Mouse (Mus musculus): ENCODE data around the gene Itpkc. TPM values are rescaled to one million over a fixed set of nuclear protein-coding genes. Genes with fewer than 3 reads are reported as not detected.
"Not testable (repeated sequence)": the region's sequence is repeated elsewhere in the genome, so short reads cannot be mapped to it uniquely, and the experiment has no call there.

Gene Itpkc
- polyA plus RNA-seq, 1 experiment from 2014 or later, result 8.5 TPM

- Histone ChIP-seq H3K4me1 (ENCODE audit: control insufficient read depth, insufficient read depth, low read length) (no peaks in the 10 kb centered on the region), H3K27ac (ENCODE audit: low read length) (0 out of 2 replicates have a peak overlapping the region, but pooled peaks have one; percentile 7), H3K9ac (replicated peaks; ENCODE audit: low read depth, low read length) (no peak overlapping the region), H3K9me3 (ENCODE audit: control insufficient read depth, low read depth, low read length) (no peaks in the 10 kb centered on the region), H3K4me2 (replicated peaks; ENCODE audit: low read depth, low read length) (no peak overlapping the region), H3K36me3 (ENCODE audit: control insufficient read depth, insufficient read depth, low read length) (0 out of 2 replicates have a peak, but pooled peaks cover 4% of the 10 kb centered on the region), H3K4me3 (ENCODE audit: low read depth, low read length) (no peak overlapping the region), H3K27me3 (ENCODE audit: control insufficient read depth, insufficient read depth, low read length) (no peaks in the 10 kb centered on the region)
- peak; percentile 83 for ATAC-seq (ENCODE audit: insufficient number of reproducible peaks, insufficient read depth, low FRiP score, low read depth)
- WGBS, result 72% methylated on average over 6 of the region's 6 CpGs
Measured at GRCm38 (mm10) chr7:27251946-27252345, 23.5 kb upstream of the Itpkc start.

GRCm38 (mm10) chr7:27249928-27250327 is 21.5 kb upstream of the Itpkc start:
- H3K27me3 ChIP-seq (ENCODE audit: control insufficient read depth, insufficient read depth, low read length), result no peaks in the 10 kb centered on the region
- no peaks in the 10 kb centered on the region for H3K4me1 ChIP-seq (ENCODE audit: control insufficient read depth, insufficient read depth, low read length)
- H3K27ac ChIP-seq (ENCODE audit: low read length), result no peak overlapping the region
- no peak overlapping the region for H3K9ac ChIP-seq (replicated peaks; ENCODE audit: low read depth, low read length)
- no peak overlapping the region for H3K4me3 ChIP-seq (ENCODE audit: low read depth, low read length)
- WGBS, result 83% methylated on average over 5 of the region's 5 CpGs
- ATAC-seq (ENCODE audit: insufficient number of reproducible peaks, insufficient read depth, low FRiP score, low read depth), result no peak
- no peaks in the 10 kb centered on the region for H3K9me3 ChIP-seq (ENCODE audit: control insufficient read depth, low read depth, low read length)
- H3K4me2 ChIP-seq (replicated peaks; ENCODE audit: low read depth, low read length), result no peak overlapping the region
- peaks cover 4% of the 10 kb centered on the region; the same call in 1 of the 2 replicates for H3K36me3 ChIP-seq (ENCODE audit: control insufficient read depth, insufficient read depth, low read length)

- no peaks in the 10 kb centered on the region for H3K9me3 ChIP-seq (ENCODE audit: control insufficient read depth, low read depth, low read length)
- H3K27ac ChIP-seq (ENCODE audit: low read length), result no peak overlapping the region
- no peak overlapping the region for H3K4me3 ChIP-seq (ENCODE audit: low read depth, low read length)
- no peaks in the 10 kb centered on the region for H3K27me3 ChIP-seq (ENCODE audit: control insufficient read depth, insufficient read depth, low read length)
- H3K4me2 ChIP-seq (replicated peaks; ENCODE audit: low read depth, low read length), result no peak overlapping the region
- no peak for ATAC-seq (ENCODE audit: insufficient number of reproducible peaks, insufficient read depth, low FRiP score, low read depth)
- no peak overlapping the region for H3K9ac ChIP-seq (replicated peaks; ENCODE audit: low read depth, low read length)
- peaks cover 4% of the 10 kb centered on the region; the same call in 1 of the 2 replicates for H3K36me3 ChIP-seq (ENCODE audit: control insufficient read depth, insufficient read depth, low read length)
- no peaks in the 10 kb centered on the region for H3K4me1 ChIP-seq (ENCODE audit: control insufficient read depth, insufficient read depth, low read length)
- 92% methylated on average over 2 of the region's 2 CpGs for WGBS
Measured at GRCm38 (mm10) chr7:27249146-27249545, 20.7 kb upstream of the Itpkc start.

- H3K36me3 ChIP-seq (ENCODE audit: control insufficient read depth, insufficient read depth, low read length), result peaks cover 22% of the 10 kb centered on the region
- H3K27me3 ChIP-seq (ENCODE audit: control insufficient read depth, insufficient read depth, low read length); H3K4me3 ChIP-seq (ENCODE audit: low read depth, low read length); ATAC-seq (ENCODE audit: insufficient number of reproducible peaks, insufficient read depth, low FRiP score, low read depth); H3K27ac ChIP-seq (ENCODE audit: low read length); H3K9ac ChIP-seq (replicated peaks; ENCODE audit: low read depth, low read length); H3K9me3 ChIP-seq (ENCODE audit: control insufficient read depth, low read depth, low read length); H3K4me2 ChIP-seq (replicated peaks; ENCODE audit: low read depth, low read length); H3K4me1 ChIP-seq (ENCODE audit: control insufficient read depth, insufficient read depth, low read length): not testable (repeated sequence)
- 88% methylated on average over 2 of the region's 2 CpGs for WGBS
Measured at GRCm38 (mm10) chr7:27244088-27244487, 15.6 kb upstream of the Itpkc start.

- no peaks in the 10 kb centered on the region for H3K9me3 ChIP-seq (ENCODE audit: control insufficient read depth, low read depth, low read length)
- no peaks in the 10 kb centered on the region for H3K27me3 ChIP-seq (ENCODE audit: control insufficient read depth, insufficient read depth, low read length)
- no peak overlapping the region for H3K27ac ChIP-seq (ENCODE audit: low read length)
- WGBS, result 51% methylated on average over 8 of the region's 8 CpGs
- H3K4me1 ChIP-seq (ENCODE audit: control insufficient read depth, insufficient read depth, low read length), result no peaks in the 10 kb centered on the region
- H3K4me3 ChIP-seq (ENCODE audit: low read depth, low read length), result no peak overlapping the region
- no peak overlapping the region for H3K9ac ChIP-seq (replicated peaks; ENCODE audit: low read depth, low read length)
- no peak overlapping the region for H3K4me2 ChIP-seq (replicated peaks; ENCODE audit: low read depth, low read length)
- no peak for ATAC-seq (ENCODE audit: insufficient number of reproducible peaks, insufficient read depth, low FRiP score, low read depth)
- H3K36me3 ChIP-seq (ENCODE audit: control insufficient read depth, insufficient read depth, low read length), result peaks cover 22% of the 10 kb centered on the region
Measured at GRCm38 (mm10) chr7:27243211-27243610, 14.8 kb upstream of the Itpkc start.

GRCm38 (mm10) chr7:27238568-27238967 is 10.1 kb upstream of the Itpkc start:
- Histone ChIP-seq H3K9me3 (ENCODE audit: control insufficient read depth, low read depth, low read length) (no peaks in the 10 kb centered on the region), H3K27me3 (ENCODE audit: control insufficient read depth, insufficient read depth, low read length) (no peaks in the 10 kb centered on the region), H3K9ac (replicated peaks; ENCODE audit: low read depth, low read length) (no peak overlapping the region), H3K27ac (ENCODE audit: low read length) (no peak overlapping the region), H3K36me3 (ENCODE audit: control insufficient read depth, insufficient read depth, low read length) (peaks cover 20% of the 10 kb centered on the region; the same call in 1 of the 2 replicates), H3K4me3 (ENCODE audit: low read depth, low read length) (no peak overlapping the region), H3K4me1 (ENCODE audit: control insufficient read depth, insufficient read depth, low read length) (peaks cover 6% of the 10 kb centered on the region), H3K4me2 (replicated peaks; ENCODE audit: low read depth, low read length) (no peak overlapping the region)
- WGBS, result 85% methylated on average over 5 of the region's 5 CpGs
- no peak for ATAC-seq (ENCODE audit: insufficient number of reproducible peaks, insufficient read depth, low FRiP score, low read depth)

GRCm38 (mm10) chr7:27237527-27237926 is 9.1 kb upstream of the Itpkc start:
- Histone ChIP-seq H3K27ac (ENCODE audit: low read length) (no peak overlapping the region), H3K4me2 (replicated peaks; ENCODE audit: low read depth, low read length) (no peak overlapping the region), H3K36me3 (ENCODE audit: control insufficient read depth, insufficient read depth, low read length) (peaks cover 15% of the 10 kb centered on the region; the same call in 1 of the 2 replicates), H3K4me3 (ENCODE audit: low read depth, low read length) (no peak overlapping the region), H3K9me3 (ENCODE audit: control insufficient read depth, low read depth, low read length) (no peaks in the 10 kb centered on the region), H3K4me1 (ENCODE audit: control insufficient read depth, insufficient read depth, low read length) (peaks cover 9% of the 10 kb centered on the region), H3K9ac (replicated peaks; ENCODE audit: low read depth, low read length) (no peak overlapping the region), H3K27me3 (ENCODE audit: control insufficient read depth, insufficient read depth, low read length) (no peaks in the 10 kb centered on the region)
- ATAC-seq (ENCODE audit: insufficient number of reproducible peaks, insufficient read depth, low FRiP score, low read depth), result no peak
- 79% methylated on average over 2 of the region's 2 CpGs for WGBS

- no peak overlapping the region for H3K27ac ChIP-seq (ENCODE audit: low read length)
- H3K9me3 ChIP-seq (ENCODE audit: control insufficient read depth, low read depth, low read length), result no peaks in the 10 kb centered on the region
- peaks cover 9% of the 10 kb centered on the region for H3K4me1 ChIP-seq (ENCODE audit: control insufficient read depth, insufficient read depth, low read length)
- H3K9ac ChIP-seq (replicated peaks; ENCODE audit: low read depth, low read length), result no peak overlapping the region
- H3K27me3 ChIP-seq (ENCODE audit: control insufficient read depth, insufficient read depth, low read length), result no peaks in the 10 kb centered on the region
- H3K4me2 ChIP-seq (replicated peaks; ENCODE audit: low read depth, low read length), result no peak overlapping the region
- no peak for ATAC-seq (ENCODE audit: insufficient number of reproducible peaks, insufficient read depth, low FRiP score, low read depth)
- 82% methylated on average over 2 of the region's 2 CpGs for WGBS
- no peak overlapping the region for H3K4me3 ChIP-seq (ENCODE audit: low read depth, low read length)
- H3K36me3 ChIP-seq (ENCODE audit: control insufficient read depth, insufficient read depth, low read length), result peaks cover 7% of the 10 kb centered on the region; the same call in 1 of the 2 replicates
Measured at GRCm38 (mm10) chr7:27235726-27236125, 7.3 kb upstream of the Itpkc start.

GRCm38 (mm10) chr7:27233300-27233699 is 4.8 kb upstream of the Itpkc start:
- Histone ChIP-seq H3K27ac (ENCODE audit: low read length) (peak overlapping the region; percentile 56; the same call in 1 of the 2 replicates), H3K27me3 (ENCODE audit: control insufficient read depth, insufficient read depth, low read length) (no peaks in the 10 kb centered on the region), H3K36me3 (ENCODE audit: control insufficient read depth, insufficient read depth, low read length) (no peaks in the 10 kb centered on the region), H3K4me1 (ENCODE audit: control insufficient read depth, insufficient read depth, low read length) (peaks cover 9% of the 10 kb centered on the region), H3K9ac (replicated peaks; ENCODE audit: low read depth, low read length) (peak overlapping the region; percentile 31; the same call in 1 of the 2 replicates), H3K9me3 (ENCODE audit: control insufficient read depth, low read depth, low read length) (no peaks in the 10 kb centered on the region), H3K4me2 (replicated peaks; ENCODE audit: low read depth, low read length) (peak overlapping the region; percentile 56), H3K4me3 (ENCODE audit: low read depth, low read length) (peak overlapping the region; percentile 44)
- WGBS, result 5% methylated on average over 6 of the region's 6 CpGs
- ATAC-seq (ENCODE audit: insufficient number of reproducible peaks, insufficient read depth, low FRiP score, low read depth), result no peak
